Mouse (Mus musculus) adrenal gland, adult 18-20 months (tissue): ENCODE measurements around the gene Knop1. TPM values are rescaled to one million over a fixed set of nuclear protein-coding genes. Genes with fewer than 3 reads are reported as not detected.
A peak's percentile ranks its signal among the peaks of the same experiment; 100 is the strongest.

Experiments used
- DNase-seq, 2 experiments: peaks; one replicate each; pipeline ENCODE4 v3.0.0; 2021 to 2022; ENCODE audit warnings: low spot score in 2 of 2
- long read RNA-seq, 2 experiments: library from polyadenylated mRNA; stranded (forward); transcript quantifications; one replicate each; pipeline ENCODE4 v2.0.0; 2021
- total RNA-seq, 2 experiments: library from RNA; stranded (reverse); gene quantifications; 1 replicate in 1 of 2; 2 replicates in 1 of 2; pipeline ENCODE4 v1.2.3; 2021

The Knop1 gene
- total RNA-seq: 10 to 100 TPM; 45.1 to 78.7 TPM
- long read RNA-seq, experiment 1, full-length matches to known transcripts: 31 of 46 reads
- long read RNA-seq, experiment 1, partial matches to known transcripts: 4 of 46 reads
- long read RNA-seq, experiment 1, other reads (novel, unspliced or antisense): 11 of 46 reads
- long read RNA-seq, experiment 2, full-length matches to known transcripts: 32 of 122 reads
- long read RNA-seq, experiment 2, partial matches to known transcripts: 62 of 122 reads
- long read RNA-seq, experiment 2, other reads (novel, unspliced or antisense): 28 of 122 reads

- DNase-seq: no peak
Observed at GRCm38 (mm10) chr7:118855877-118856304, at the start of gene Knop1. Gene Knop1, minus strand, starts transcription at chr7:118856254.

DNA sequence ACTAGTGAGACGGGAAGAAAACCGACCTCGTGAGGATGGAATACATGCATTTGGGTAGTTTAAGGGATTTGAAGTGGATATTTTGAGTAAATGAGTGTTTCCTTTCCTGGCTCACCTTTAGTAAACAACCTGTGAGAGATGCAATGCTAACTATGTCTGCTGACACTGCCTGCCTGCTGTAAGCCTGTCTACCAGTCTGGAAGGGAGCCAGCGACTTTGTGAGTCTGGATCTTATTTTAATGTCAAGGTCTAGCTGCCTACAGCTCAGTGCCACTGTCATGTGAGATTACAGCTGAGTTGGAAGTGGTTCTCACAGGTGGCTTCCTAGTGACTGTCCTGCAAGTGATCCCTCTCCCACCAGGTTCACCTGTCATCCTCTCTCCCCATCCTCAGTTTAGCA is 48.5 kb upstream of the Knop1 start:
- peak; percentile 46 to 57 for DNase-seq

- no peak for DNase-seq
Observed at GRCm38 (mm10) chr7:118903879-118904278, 47.8 kb upstream of the Knop1 start.

DNA sequence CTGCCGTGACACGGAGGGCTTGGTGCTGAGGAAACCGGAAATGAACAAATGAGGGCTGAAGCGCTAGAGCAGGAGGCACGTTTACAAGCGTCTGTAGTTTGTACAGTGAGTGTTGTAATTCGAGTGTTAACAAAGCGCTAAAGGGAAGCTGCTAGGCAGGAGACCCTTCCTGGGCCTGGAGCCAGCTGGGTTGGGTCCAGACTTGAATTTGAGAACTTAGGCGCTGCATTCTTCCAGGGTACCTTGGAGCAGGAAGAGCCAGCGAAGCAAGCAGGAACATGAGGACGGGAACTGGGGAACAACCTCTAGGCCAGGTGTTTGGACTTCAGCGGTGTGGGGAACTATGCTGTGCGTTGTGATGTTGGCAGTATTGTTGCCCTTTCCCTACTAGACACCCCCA is 46.9 kb upstream of the Knop1 start:
- DNase-seq: no peak

DNA sequence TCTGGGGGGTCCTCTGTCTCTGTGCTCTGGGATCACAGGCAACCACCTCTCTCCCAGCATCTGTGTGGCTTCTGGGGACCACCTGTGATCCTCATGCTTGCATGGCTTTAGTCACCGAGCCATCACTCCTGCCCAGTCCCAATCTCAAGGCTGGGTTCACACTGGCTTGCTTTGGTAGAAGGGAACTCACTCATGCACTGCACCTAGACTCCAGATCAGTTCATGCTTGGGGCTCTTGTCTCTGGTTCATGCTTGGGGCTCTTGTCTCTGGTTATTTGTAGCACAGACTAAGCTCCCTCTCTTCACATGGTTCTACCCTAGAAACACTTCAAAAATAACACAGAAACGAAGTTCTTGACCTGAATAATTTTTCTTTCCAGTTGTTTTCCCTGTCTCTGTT is 44.0 kb upstream of the Knop1 start:
- no peak for DNase-seq

GRCm38 (mm10) chr7:118898063-118898462 is 42.0 kb upstream of the Knop1 start:
- DNase-seq: no peak

DNA sequence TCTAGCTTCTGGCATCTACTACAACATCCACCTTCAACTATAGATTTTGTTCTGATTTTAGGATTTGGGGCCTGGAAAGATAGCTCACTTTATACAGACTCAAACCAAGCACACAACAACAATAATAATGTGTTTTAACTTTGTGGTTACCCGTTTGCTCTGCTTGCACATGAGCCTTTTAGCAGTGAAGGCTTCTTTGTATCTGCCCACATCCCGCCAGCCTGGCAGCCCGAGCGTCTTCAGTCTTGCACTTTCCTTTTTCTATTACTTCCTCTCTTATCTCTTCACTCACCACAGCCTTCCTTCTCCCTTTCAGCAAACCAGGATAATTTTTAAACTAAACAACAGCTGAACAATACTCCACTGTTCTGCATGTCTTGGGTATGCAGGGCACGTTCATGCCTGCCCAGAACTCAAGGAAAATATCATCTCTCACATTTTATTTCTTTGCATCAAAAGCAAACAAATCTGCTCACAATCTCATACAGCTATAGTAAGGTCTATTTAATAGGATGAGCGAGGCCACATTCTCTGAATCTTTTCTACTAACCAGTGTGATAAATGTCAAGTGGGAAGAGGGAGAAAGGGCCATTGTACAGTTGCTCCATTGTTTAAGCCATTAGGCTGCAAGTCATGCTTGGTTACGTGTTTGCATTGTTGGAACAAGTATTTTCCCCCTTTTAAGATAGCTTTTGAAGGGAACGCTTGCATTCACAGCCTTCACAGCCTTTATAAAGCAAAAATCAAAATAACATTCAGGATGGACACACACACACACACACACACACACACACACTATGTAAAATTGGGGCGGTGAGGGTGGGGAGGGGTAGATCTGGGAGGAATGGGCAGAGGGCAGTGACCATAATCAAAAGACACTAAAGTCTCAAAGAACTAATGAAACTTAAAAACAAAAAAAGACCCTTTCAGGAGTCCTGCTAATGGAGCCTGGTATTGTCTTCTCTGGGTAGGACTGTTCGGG is 39.7 kb upstream of the Knop1 start:
- DNase-seq: no peak

DNA sequence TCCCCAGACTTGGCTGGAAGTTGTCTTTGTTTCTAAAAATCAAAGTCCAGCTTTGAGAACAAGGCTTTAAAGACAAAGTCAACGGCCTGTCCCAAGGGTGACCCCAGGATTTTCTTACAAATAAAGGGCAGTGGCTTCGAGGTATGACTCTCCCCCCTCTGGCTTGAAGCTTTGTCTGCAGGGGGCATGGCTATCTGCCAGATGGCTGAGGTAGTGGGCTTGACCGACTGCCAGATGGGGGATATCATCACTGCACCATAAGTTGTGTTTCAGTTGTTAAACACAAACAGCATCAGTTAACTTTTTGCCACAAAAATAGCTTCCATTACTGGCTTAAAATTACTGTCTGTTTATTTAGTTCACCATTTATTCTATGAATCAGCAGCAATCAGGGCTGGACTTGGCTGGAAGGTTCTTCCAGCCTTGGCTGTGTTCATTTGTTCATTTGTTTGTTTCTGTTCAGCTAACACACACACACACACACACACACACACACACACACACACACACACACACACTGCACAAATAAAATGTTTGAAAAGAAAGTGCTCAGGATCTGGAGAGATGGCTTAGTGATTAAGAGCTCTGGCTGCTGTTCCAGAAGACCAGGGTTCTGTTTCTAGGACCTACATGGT is 33.1 kb upstream of the Knop1 start:
- no peak for DNase-seq

DNA sequence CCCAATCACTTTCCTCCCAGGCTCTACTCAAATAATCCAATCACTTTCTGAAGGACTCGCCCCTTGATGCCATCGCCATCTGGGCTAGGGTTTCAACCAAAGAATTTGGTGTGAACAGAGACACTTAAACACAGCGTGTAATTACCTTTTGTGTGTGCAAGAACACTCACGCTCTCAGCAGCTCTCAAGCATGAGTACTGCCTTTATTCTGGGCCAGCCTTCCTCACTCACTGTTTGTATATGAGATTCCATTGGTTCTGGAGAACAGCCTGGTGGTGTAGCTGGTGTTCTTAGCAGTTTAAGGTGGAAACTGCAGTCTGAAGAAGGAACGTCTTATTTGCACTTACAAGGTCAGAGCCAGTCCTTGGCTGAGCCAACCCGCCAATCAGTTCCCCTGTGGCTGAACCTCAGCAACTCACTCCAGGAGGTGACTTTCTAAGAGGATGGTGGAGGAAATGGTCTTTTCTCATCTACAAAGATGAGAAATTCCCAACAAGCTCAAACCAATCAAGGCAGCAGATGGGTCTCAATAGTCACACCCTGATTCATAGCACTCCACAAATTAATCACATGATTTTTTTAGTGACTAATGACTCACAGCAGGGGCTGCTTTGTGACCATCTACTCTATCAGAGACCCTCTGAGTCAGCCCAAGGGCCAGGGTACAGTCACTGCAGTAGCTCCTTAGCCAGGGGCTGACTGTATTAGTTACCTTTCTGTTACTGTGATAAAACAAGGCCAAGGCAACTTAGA is 31.4 kb upstream of the Knop1 start:
- DNase-seq: no peak

- peak in 1 of 2 experiments; percentile 24 for DNase-seq
Observed at GRCm38 (mm10) chr7:118884969-118885368, 28.9 kb upstream of the Knop1 start.

DNA sequence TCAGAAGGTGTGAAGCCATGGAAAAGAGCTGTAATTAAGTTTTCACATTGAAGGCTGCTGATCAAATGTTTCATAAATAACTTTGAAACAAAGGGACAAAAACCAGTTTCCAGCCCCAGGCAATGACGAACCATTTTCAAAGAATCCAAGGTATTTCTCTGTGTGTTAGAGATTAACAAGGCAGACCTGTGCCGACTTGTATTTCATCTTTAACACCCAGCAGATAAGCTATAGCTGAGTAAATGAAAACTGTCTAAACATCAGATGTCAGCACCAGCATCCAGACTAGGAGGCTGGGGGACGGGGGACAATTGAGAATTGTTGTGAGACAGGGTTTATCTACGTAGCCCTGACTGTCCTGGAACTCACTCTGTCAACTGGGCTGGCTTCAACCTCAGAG is 27.9 kb upstream of the Knop1 start:
- DNase-seq: no peak

DNA sequence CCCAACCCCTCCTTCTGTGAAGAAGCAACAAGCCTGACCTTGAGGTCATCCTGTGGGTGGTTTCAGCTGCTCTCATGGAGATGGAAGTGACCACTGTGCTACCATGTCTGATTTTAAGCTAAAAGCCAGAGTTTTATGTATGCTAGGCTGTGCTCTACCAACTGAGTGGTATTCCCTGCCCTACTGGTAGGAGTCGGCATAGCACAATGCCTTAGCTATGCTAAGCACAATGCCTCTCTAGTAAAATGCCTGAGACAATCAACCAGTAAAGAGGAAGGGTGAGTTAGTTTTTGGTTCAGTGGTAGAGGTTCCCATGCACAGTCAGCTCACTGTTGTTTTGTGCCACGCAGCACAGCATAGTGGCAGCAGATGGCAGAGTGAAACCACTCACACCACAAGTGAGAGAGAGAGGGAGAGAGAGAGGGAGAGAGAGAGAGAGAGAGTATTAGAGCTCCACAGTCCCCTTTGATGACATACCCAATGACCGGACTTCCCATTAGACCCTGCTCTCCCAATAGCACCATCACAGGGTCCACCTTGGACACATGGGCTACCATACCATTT is 23.5 kb upstream of the Knop1 start:
- no peak for DNase-seq

DNA sequence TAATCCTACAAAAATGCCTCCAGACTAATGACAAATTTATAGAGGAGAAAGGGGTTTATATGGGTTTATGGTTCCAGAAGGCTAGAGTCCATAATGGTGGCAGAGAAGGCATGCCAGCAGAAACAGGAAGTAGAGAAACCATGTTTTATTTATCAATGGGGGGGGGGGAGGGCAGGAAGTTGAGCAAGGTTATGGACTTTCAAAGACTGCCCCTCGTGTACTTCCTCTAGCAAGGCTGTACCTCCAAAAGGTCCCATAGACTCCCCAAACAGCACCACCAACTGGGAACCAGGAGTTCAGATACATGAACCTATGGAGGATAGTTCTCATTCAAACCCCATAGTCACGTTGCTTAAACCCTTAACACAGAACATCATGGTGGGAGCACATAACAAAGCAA is 9.3 kb upstream of the Knop1 start:
- no peak for DNase-seq

- no peak for DNase-seq
Observed at GRCm38 (mm10) chr7:118858640-118859039, 2.6 kb upstream of the Knop1 start.

- DNase-seq: peak; percentile 91 to 93
Observed at GRCm38 (mm10) chr7:118855171-118855876, 730 bp downstream of the Knop1 start, which contains the start of gene Iqck. Gene Iqck, plus strand, starts transcription at chr7:118855752.

DNA sequence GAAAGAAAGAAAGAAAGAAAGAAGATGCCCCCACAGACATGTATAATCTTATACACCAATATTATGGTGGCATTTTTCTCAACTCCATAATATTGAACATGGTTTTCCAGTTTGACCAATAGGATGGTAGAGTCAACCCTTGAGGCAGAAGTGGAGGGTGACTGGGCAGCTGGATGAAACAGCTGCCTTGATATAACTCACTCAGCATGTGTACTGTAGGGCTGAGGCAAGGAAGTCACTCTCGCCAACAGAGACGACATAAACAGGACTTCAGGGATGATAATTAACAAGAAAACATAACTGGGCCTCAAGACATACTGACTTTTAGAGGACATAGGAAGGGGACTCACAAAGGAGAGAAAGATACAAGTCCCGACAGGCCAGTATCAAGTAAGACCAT is 1.4 kb downstream of the Knop1 start:
- no peak for DNase-seq

- no peak for DNase-seq
Observed at GRCm38 (mm10) chr7:118852611-118853010, 3.4 kb downstream of the Knop1 start.

DNA sequence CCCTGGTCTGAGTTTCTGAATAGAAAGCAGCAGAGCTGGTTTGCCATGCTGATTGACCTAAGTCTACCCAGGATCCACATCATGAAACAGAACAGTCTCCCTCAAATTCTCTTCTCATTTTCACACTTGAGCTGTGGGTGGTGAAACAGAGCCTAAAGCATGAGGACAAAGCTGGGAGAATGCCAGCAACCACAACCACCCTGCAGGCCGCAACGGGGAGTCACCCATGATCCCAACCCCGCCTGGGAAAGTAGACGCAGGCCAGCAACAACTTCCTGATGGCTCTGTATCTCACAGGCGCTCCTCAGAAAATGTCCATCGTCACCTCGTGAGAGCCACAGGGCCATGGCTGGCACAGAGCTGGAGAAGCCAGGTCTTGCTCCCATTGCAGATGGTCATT is 4.5 kb downstream of the Knop1 start:
- no peak for DNase-seq

GRCm38 (mm10) chr7:118850676-118851290 is 5.3 kb downstream of the Knop1 start:
- peak; percentile 34 to 41 for DNase-seq
